ENCODE assay signal across 13 mouse cellular contexts in genomic region chr4:128248676-128249075, GRCm38 (mm10). TPM values are rescaled to one million over a fixed set of nuclear protein-coding genes. Genes with fewer than 3 reads are reported as not detected.
DNase-seq lines count a peak whose midpoint lies in the region; ATAC-seq and TF ChIP-seq lines count a peak whose summit lies in the region.
"Had no signal": no experiment of that assay in that cellular context is flagged by ENCODE, and none has a peak within 500 bp of the region (broad histone marks: within the 10 kb centered on the region; RNA-seq: fewer than 3 reads in every experiment).

No protein-coding gene starts in this region.

- peak; percentile 61 for DNase-seq in hindbrain, embryonic 10.5 days (ENCODE audit: low spot score)
- DNase-seq in CH12.LX (ENCODE audit: extremely low read depth): no peak
- peak; percentile 7 to 22 for DNase-seq in adrenal gland, adult 18-20 months (ENCODE audit: low spot score in 2 of 2)
- DNase-seq in kidney, postnatal 25 days: peak; percentile 39 to 41
- no peak for DNase-seq in right cerebral cortex, postnatal 4 days
- no peak for DNase-seq in cerebellum, adult 9-10 months
- DNase-seq in thymus, adult 18-20 months: no peak

- no peak overlapping the region for H3K27ac ChIP-seq in hindbrain, embryonic 10.5 days
- H3K27ac ChIP-seq in hindbrain, embryonic 12.5 days: no peak overlapping the region
- no peak overlapping the region for H3K27ac ChIP-seq in CH12.LX (ENCODE audit: insufficient read depth, low read depth)
- H3K27ac ChIP-seq: embryonic facial prominence, embryonic 13.5 days had no signal

- no peak overlapping the region for H3K9ac ChIP-seq in hindbrain, embryonic 12.5 days
- no peak overlapping the region for H3K9ac ChIP-seq in CH12.LX (ENCODE audit: insufficient read depth, low read depth)
- H3K9ac ChIP-seq: embryonic facial prominence, embryonic 13.5 days had no signal

- no peak for TF ChIP-seq CTCF in CH12.LX (conservative IDR thresholded peaks at IDR 0.05 in 1 of 2, IDR thresholded peaks at IDR 0.05 in 1 of 2; ENCODE audit: low read depth in 2 of 2, low read length in 2 of 2)

- 9% methylated on average over 5 of the region's 5 CpGs for WGBS in hindbrain, embryonic 10.5 days
- WGBS in hindbrain, embryonic 12.5 days: 9% methylated on average over 5 of the region's 5 CpGs

- dilution Hi-C loops in CH12.LX (cut with MboI; ENCODE audit: extremely low pct_ligation_motif_present, extremely low pct_unique_long_range_greater_than_20kb, low sequenced_read_pairs): no loop called here

- no peaks in the 10 kb centered on the region for H3K9me3 ChIP-seq in hindbrain, embryonic 10.5 days
- no peaks in the 10 kb centered on the region for H3K9me3 ChIP-seq in hindbrain, embryonic 12.5 days (replicated peaks)
- H3K9me3 ChIP-seq in CH12.LX (replicated peaks; ENCODE audit: low read length): peaks cover 94% of the 10 kb centered on the region
- H3K9me3 ChIP-seq: embryonic facial prominence, embryonic 13.5 days had no signal

- peaks cover 16% of the 10 kb centered on the region for H3K4me1 ChIP-seq in hindbrain, embryonic 10.5 days (replicated peaks)
- H3K4me1 ChIP-seq in hindbrain, embryonic 12.5 days: peaks cover 6% of the 10 kb centered on the region; the same call in 1 of the 2 replicates
- no peaks in the 10 kb centered on the region for H3K4me1 ChIP-seq in CH12.LX (ENCODE audit: control insufficient read depth in 1 of 2, insufficient read depth in 2 of 2)
- H3K4me1 ChIP-seq: embryonic facial prominence, embryonic 13.5 days had no signal

- no peaks in the 10 kb centered on the region for H3K79me2 ChIP-seq in CH12.LX (replicated peaks; ENCODE audit: control insufficient read depth, extremely low read depth, insufficient read depth, poor library complexity, severe bottlenecking)

- peaks cover 3% of the 10 kb centered on the region; the same call in 1 of the 2 replicates for H3K27me3 ChIP-seq in hindbrain, embryonic 10.5 days (ENCODE audit: insufficient read depth, poor library complexity, severe bottlenecking)
- no peaks in the 10 kb centered on the region for H3K27me3 ChIP-seq in hindbrain, embryonic 12.5 days
- H3K27me3 ChIP-seq in CH12.LX (replicated peaks): no peaks in the 10 kb centered on the region
- H3K27me3 ChIP-seq: embryonic facial prominence, embryonic 13.5 days; Patski had no signal

- in situ Hi-C loops in CH12.LX (cut with MboI; ENCODE audit: low pct_ligation_motif_present, low pct_unique_long_range_greater_than_20kb, low sequenced_read_pairs): no loop called here

- no peak for TF ChIP-seq EP300 in CH12.LX (IDR thresholded peaks at IDR 0.05; ENCODE audit: low read length)

- H3K36me3 ChIP-seq in hindbrain, embryonic 10.5 days: no peaks in the 10 kb centered on the region
- H3K36me3 ChIP-seq in hindbrain, embryonic 12.5 days: no peaks in the 10 kb centered on the region
- H3K36me3 ChIP-seq in CH12.LX (replicated peaks in 1 of 2; ENCODE audit: control insufficient read depth in 1 of 2, insufficient read depth in 1 of 2, low read length in 1 of 2): no peaks in the 10 kb centered on the region
- H3K36me3 ChIP-seq: embryonic facial prominence, embryonic 13.5 days had no signal

- TF ChIP-seq POLR2A in CH12.LX (IDR thresholded peaks at IDR 0.05; ENCODE audit: low read depth, low read length): no peak

- ATAC-seq in hindbrain, embryonic 12.5 days (ENCODE audit: low FRiP score): no peak
- ATAC-seq: Patski had no signal

- TF ChIP-seq RAD21 in CH12.LX (IDR thresholded peaks at IDR 0.05; ENCODE audit: low read depth, low read length): no peak

- H3K4me3 ChIP-seq in hindbrain, embryonic 10.5 days: no peak overlapping the region
- no peak overlapping the region for H3K4me3 ChIP-seq in hindbrain, embryonic 12.5 days
- H3K4me3 ChIP-seq in CH12.LX (replicated peaks in 1 of 3; ENCODE audit: low read depth in 2 of 3, low read length in 2 of 3, poor library complexity in 1 of 3): no peak overlapping the region
- H3K4me3 ChIP-seq: embryonic facial prominence, embryonic 13.5 days had no signal

- no peak overlapping the region for H3K4me2 ChIP-seq in hindbrain, embryonic 12.5 days (replicated peaks)
- no peak overlapping the region for H3K4me2 ChIP-seq in CH12.LX (ENCODE audit: insufficient read depth, low read depth, poor library complexity, severe bottlenecking)
- H3K4me2 ChIP-seq: embryonic facial prominence, embryonic 13.5 days had no signal

TF ChIP-seq in CH12.LX, 34 proteins besides CTCF, POLR2A, EP300 and RAD21:
- no peak for TF ChIP-seq ETS1 (conservative IDR thresholded peaks at IDR 0.05; ENCODE audit: low read depth, low read length)
- no peak for TF ChIP-seq ZNF384 (IDR thresholded peaks at IDR 0.05; ENCODE audit: low read depth, low read length)
- no peak for TF ChIP-seq JUND (conservative IDR thresholded peaks at IDR 0.05; ENCODE audit: low read depth, low read length)
- TF ChIP-seq ELF1 (IDR thresholded peaks at IDR 0.05; ENCODE audit: low read depth, low read length): no peak
- no peak for TF ChIP-seq KAT2A (IDR thresholded peaks at IDR 0.05; ENCODE audit: insufficient replicate concordance, low read length)
- TF ChIP-seq MXI1 (IDR thresholded peaks at IDR 0.05; ENCODE audit: low read depth, low read length): no peak
- TF ChIP-seq ZKSCAN1 (IDR thresholded peaks at IDR 0.05; ENCODE audit: borderline replicate concordance, low read depth, low read length): no peak
- 0 out of 2 replicates have a peak, but pooled peaks have one; percentile 18 for TF ChIP-seq MAFK (IDR thresholded peaks at IDR 0.05; ENCODE audit: insufficient replicate concordance, low read length)

RNA-seq across cellular contexts. Expression of gene Hmgb4, which starts 12.1 kb away (rescaled TPM):
- not detected in 2 replicates for polyA plus RNA-seq in hindbrain, embryonic 10.5 days (2016; fragmentation: Nextera tagmentation; extraction: Ambion mirVana)
- polyA plus RNA-seq in hindbrain, embryonic 12.5 days (2016; fragmentation: Nextera tagmentation; extraction: Ambion mirVana): not detected in 2 replicates
- total RNA-seq in CH12.LX (2012; rRNA removed) (not detected in 2 replicates), CH12.LX (2014; rRNA removed) (not detected in 2 replicates)
- not detected in 2 replicates for polyA plus RNA-seq in CH12.LX (2012; ENCODE audit: insufficient read length, low read depth)
- total RNA-seq in adrenal gland, adult 18-20 months (2021): not detected
- total RNA-seq: liver, adult 2 months; neutrophil, adult 5-6 weeks had no signal
- polyA plus RNA-seq: embryonic facial prominence, embryonic 13.5 days; heart, postnatal 0 days; liver, adult 2 months; Patski had no signal

Comparison
In these comparisons a context has a peak if more than half of its experiments do, and no peak if none do; other contexts are left out.
1. DNase-seq: peak in hindbrain, embryonic 10.5 days (single experiment), adrenal gland, adult 18-20 months (2 of 2) and kidney, postnatal 25 days (2 of 2); none in CH12.LX (single experiment), right cerebral cortex, postnatal 4 days (single experiment), cerebellum, adult 9-10 months (single experiment) and thymus, adult 18-20 months (0 of 2).